Mouse (Mus musculus) c-Kit-negative CD71-positive TER-119-positive erythroid progenitor cells, embryonic 14.5 days (primary cell): ENCODE measurements around the gene Ttc34.

ENCODE experiments used
- DNase-seq: peaks from one replicate; pipeline ENCODE4 v3.0.0-alpha.2; 2013; ENCODE audit warnings: low read depth, low spot score

Ttc34 gene

GRCm38 (mm10) chr4:154897676-154898465 is 60.6 kb downstream of the Ttc34 start:
- no peak for DNase-seq

- DNase-seq = no peak
Measured at GRCm38 (mm10) chr4:154898506-154899446, 61.5 kb downstream of the Ttc34 start, which contains the start of gene Fam213b. Gene Fam213b, minus strand, starts transcription at chr4:154899135.

DNA sequence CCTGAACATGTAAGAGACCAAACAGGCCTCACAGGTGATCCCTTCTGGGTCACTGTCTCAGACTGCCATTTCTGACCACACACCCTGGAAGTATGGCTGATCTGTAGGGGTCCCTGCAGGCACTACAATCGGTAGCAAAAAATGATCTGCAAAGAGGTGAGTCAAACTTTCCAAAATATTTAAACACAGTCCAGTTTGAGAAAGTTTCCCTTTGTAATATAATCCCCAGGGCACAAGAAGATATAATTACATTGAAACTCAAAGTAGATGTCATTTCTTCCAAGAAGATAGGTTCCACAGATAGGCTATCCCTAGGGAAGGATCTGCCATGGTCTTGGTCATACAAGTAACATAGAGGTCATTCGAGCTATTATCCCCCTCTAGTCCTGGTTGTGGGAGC is 65.1 kb downstream of the Ttc34 start:
- no peak for DNase-seq

GRCm38 (mm10) chr4:154904185-154905071 is 67.2 kb downstream of the Ttc34 start:
- peak; percentile 87 for DNase-seq

DNA sequence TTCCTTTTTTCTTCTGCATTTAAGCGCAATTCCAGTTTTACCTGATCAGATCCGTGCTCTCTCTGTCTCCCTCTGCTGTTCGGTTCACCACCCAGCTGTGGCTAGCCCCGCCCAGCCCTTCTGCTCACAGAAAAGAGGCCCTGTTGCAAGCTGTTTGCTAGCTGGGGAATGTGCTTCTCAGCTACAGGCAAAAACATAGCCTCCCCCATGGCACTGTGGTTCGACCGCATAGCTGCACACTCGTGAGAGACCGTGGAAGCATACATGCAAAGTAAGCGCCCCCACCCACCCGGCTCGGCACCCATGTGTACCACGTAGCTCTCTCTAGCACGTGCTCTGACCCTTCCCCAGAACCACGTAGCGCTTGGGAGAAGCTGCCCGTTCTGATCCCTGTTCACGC is 70.6 kb downstream of the Ttc34 start:
- DNase-seq = peak; percentile 84

GRCm38 (mm10) chr4:154908490-154908889 is 71.2 kb downstream of the Ttc34 start:
- DNase-seq = no peak

DNA sequence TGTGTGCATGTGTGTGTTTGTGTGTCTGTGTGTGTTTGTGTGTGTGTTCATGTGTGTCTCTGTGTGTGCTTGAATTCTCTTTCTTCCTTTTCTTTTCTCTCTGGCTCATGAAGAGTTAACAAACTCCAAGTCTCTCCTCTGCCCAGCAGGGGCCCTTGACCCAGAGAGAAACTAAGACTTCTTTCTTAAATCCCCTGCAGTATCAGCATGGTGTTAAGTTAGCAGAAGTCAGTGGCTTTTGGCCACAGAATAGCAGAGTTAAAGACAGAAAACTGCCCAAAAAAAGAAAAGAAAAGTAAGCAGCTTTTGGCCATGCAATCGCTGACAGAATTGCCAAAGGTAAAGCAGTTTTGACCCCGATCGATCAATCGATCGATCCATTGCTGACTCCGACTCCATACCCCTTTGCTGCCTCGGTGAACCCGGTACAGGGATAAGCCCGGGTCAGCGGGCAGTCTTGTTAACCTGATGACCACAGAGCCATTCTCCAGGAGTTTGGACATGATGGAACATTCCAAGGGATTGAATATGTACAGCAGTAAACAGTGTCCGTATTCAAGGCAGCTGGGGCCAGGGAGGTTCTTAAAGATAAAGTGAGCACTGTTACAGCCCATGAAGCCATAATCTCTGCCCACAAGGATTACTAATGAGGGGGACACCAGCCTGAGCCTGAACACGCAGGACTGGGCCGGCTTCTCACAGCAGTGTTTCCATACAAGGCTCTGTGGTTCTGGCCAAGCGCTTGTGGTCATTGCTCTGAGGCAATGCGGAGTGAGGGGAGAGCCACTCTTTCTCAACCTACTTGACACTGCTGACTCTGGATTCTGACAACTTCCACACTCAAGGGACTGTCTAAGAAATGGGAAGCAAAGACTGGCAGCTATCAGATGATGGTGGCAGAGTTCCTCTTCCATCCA is 73.6 kb downstream of the Ttc34 start:
- no peak for DNase-seq

- DNase-seq = peak; percentile 65
Measured at GRCm38 (mm10) chr4:154911644-154912043, 74.4 kb downstream of the Ttc34 start.

- DNase-seq = no peak
Measured at GRCm38 (mm10) chr4:154913845-154914244, 76.6 kb downstream of the Ttc34 start.

GRCm38 (mm10) chr4:154914252-154914651 is 77.0 kb downstream of the Ttc34 start:
- no peak for DNase-seq

DNA sequence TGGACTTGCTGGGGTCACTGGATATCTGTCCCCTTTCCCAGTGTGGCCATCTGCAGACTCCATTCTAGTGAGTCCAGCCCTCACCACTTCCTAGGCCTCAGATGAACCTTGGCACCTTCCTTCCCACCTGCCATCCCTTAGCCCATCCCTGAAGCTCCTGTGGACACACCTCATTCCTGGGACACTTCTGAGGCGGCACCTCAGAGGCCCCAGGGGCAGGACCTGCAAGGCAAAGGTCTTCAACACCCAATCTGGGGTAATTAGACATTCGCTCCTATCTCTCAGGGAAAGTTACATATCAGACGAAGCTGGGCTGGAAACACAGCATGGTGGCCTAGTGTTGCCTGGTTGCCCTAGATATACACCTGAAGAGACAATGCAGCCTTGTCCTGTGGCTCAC is 77.4 kb downstream of the Ttc34 start:
- no peak for DNase-seq

- DNase-seq = no peak
Measured at GRCm38 (mm10) chr4:154915286-154915685, 78.0 kb downstream of the Ttc34 start.

GRCm38 (mm10) chr4:154916662-154917061 is 79.4 kb downstream of the Ttc34 start:
- DNase-seq = no peak
